Mouse (Mus musculus) bone marrow macrophage, adult 2 months (primary cell): Measurements from ENCODE around the gene Pola2. TPM values are rescaled to one million over a fixed set of nuclear protein-coding genes. Genes with fewer than 3 reads are reported as not detected.

ENCODE experiments used
- H3K27ac ChIP-seq: 2 replicates; pipeline ENCODE4 v1.5.1; 2012; ENCODE audit warnings: low read depth, low read length; ENCODE audit not compliant: insufficient read depth
- H3K4me1 ChIP-seq: 2 replicates; pipeline ENCODE4 v1.6.1; 2012; ENCODE audit warnings: low read length; ENCODE audit not compliant: control insufficient read depth, insufficient read depth
- H3K4me3 ChIP-seq: 2 replicates; pipeline ENCODE4 v1.5.1; 2012; ENCODE audit warnings: mild to moderate bottlenecking, low read length, moderate library complexity; ENCODE audit not compliant: insufficient read depth
- CTCF ChIP-seq: IDR thresholded peaks from 2 replicates; pipeline ENCODE4 v1.5.1; 2012; ENCODE audit warnings: low read depth, mild to moderate bottlenecking, low read length, moderate library complexity
- POLR2A ChIP-seq: IDR thresholded peaks from 2 replicates; pipeline ENCODE4 v1.6.1; 2012; ENCODE audit warnings: mild to moderate bottlenecking, low read depth, low read length, borderline replicate concordance
- polyA plus RNA-seq: library from polyadenylated mRNA; stranded (reverse); fragments of >200 nt; gene quantifications from 2 replicates; pipeline ENCODE4 v1.2.4, GENCODE M21; 2012; ENCODE audit not compliant: missing spikeins, insufficient read depth, insufficient read length

The Pola2 gene
- polyA plus RNA-seq, 1 experiment = 24.7 TPM

DNA sequence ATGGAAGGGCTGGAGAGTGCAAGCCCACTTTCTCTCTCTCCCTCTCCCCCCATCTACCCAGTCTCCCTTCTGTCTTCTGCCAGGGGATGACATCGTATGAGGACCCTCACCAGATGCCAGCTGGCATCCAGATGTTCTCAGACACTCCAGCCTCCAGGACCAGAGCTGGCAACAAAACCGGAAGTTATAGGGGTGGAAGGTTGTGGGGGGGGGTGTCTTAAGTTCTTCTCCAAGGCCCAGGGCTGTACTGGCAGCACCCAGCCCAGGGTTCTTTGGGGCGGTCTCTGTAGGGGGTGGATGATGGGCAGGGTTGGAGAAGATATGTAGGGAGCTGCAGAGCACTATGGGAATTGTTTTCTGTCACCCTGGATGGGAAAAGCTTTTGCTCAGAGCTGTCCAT, 35.5 kb downstream of the Pola2 start:
- Histone ChIP-seq H3K4me1 (peaks cover 43% of the 10 kb centered on the region), H3K27ac (no peak overlapping the region)

DNA sequence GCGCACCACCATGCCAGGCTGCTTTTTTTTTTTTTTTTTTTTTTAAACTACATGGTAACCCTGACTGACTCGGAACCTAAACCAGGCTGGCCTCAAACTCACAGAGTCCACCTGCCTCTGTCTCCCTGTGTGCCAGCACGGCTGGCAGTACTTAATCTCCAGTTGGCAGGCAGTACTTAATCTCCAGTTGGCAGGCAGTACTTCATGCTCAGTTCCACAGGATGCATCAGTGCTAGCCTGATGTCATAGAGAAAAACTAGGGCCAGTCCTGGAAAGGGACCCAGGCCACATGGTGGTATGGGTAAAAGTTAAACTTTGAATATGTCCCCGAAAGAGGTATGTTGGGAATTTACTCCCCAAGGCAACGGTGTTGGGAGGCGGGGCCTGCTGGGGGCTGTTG, 35.9 kb downstream of the Pola2 start:
- H3K27ac ChIP-seq = no peak overlapping the region
- H3K4me1 ChIP-seq = peaks cover 43% of the 10 kb centered on the region
- no peak for TF ChIP-seq POLR2A
- TF ChIP-seq CTCF = no peak
- H3K4me3 ChIP-seq = no peak overlapping the region

More for the DNA sequence above, 35.5 kb downstream of the Pola2 start:
- TF ChIP-seq POLR2A = no peak
- no peak for TF ChIP-seq CTCF
- no peak overlapping the region for H3K4me3 ChIP-seq

DNA sequence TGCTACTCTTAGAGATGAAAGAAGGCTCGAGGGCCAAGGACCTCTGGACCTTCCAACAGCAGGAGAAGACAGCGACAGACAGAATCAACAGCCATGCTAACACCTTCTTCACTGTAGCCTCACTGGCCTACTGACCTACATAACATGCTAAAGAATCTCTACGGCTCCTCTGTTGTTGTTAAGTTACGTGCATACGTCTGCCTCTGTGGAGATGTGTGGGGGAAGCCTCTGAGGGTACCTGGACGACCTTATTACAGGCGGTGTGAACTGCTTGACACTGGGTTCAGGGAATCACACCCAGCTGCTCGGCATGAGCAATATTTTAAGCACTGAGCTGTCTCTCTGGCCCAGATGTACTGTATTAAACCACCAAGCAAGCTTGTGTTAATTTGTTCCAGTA, 36.5 kb downstream of the Pola2 start:
- no peak overlapping the region for H3K27ac ChIP-seq
- H3K4me3 ChIP-seq = no peak overlapping the region
- TF ChIP-seq CTCF (no peak), POLR2A (no peak)
- peaks cover 45% of the 10 kb centered on the region for H3K4me1 ChIP-seq

DNA sequence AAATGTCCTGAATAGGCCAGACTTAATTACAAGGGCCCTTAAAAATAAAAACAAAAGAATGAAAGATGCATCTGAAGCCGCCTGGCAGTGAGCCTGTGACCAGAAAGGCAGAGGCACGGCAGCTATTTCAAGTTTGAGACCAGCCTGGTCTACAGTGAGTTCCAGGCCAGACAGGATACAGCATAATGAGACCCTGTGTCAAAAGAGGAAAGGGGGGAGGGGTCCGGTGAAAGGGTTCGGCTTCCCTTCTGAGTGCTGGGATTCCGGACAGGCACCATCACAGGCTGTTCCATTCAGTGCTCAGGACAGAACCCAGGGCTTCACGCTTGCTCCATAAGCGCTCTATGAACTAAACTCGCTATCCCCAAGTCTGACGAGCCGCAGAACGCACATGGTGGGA, 37.0 kb downstream of the Pola2 start:
- TF ChIP-seq POLR2A = no peak
- TF ChIP-seq CTCF = no peak
- H3K4me3 ChIP-seq = no peak overlapping the region
- H3K4me1 ChIP-seq = peaks cover 46% of the 10 kb centered on the region
- H3K27ac ChIP-seq = no peak overlapping the region

DNA sequence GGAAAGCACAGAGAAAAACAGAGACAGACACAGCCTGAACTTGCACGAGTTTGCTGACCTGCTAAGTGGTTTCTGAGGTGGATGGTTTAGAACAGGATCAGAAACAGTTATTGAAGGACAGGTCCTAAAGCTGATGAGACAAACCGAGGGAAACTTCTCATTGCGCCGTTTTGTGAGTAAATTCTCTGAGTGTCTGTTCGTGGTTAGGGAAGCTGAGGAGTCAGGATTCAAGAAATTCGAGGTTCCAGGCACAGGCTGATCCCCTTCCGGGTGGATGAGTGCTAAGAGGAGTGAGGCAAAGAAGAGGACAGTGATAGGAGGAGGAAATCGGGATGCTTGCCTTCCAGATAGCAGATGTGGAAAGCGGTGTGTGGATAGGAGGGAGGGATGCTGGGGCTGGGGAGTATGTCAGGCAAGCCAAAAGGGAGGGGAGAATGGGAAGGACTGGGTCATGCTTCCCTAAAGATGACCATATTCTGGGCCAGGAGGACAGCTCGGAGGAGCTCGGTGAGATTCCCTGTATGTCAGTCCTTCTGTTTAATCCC, 38.6 kb downstream of the Pola2 start:
- Histone ChIP-seq H3K4me1 (peaks cover 31% of the 10 kb centered on the region), H3K4me3 (peak overlapping the region; percentile 51)
- no peak for TF ChIP-seq CTCF
- TF ChIP-seq POLR2A = no peak

DNA sequence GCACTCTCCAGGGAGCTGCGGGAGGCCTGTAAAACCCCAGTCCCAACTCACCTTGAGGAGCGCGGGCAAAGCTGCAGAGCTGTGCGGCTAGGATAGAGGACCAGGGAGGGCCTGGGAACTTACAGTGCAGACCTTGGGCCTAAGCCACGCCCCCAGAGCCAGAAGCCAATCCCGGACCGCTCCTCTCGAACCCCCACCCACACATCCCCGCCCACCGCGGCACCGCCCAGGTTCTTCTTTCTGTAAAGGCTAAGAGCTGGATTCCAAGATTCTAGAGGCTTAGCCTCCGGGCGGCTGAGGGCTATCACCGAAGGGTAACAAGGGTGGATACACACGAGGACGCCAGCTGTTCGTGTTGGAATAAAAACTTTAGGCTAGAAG, 39.3 kb downstream of the Pola2 start, which contains the start of gene Cdc42ep2:
Cdc42ep2 (minus strand) TSS at position 104 of the 381 bp plus-strand sequence.
- Histone ChIP-seq H3K4me1 (peaks cover 25% of the 10 kb centered on the region), H3K4me3 (peak within 1 kb of the TSS; percentile 82), H3K27ac (peak within 1 kb of the TSS; percentile 47)
- TF ChIP-seq CTCF (no peak), POLR2A (no peak)

More for the DNA sequence above, 38.6 kb downstream of the Pola2 start:
- H3K27ac ChIP-seq = no peak overlapping the region

DNA sequence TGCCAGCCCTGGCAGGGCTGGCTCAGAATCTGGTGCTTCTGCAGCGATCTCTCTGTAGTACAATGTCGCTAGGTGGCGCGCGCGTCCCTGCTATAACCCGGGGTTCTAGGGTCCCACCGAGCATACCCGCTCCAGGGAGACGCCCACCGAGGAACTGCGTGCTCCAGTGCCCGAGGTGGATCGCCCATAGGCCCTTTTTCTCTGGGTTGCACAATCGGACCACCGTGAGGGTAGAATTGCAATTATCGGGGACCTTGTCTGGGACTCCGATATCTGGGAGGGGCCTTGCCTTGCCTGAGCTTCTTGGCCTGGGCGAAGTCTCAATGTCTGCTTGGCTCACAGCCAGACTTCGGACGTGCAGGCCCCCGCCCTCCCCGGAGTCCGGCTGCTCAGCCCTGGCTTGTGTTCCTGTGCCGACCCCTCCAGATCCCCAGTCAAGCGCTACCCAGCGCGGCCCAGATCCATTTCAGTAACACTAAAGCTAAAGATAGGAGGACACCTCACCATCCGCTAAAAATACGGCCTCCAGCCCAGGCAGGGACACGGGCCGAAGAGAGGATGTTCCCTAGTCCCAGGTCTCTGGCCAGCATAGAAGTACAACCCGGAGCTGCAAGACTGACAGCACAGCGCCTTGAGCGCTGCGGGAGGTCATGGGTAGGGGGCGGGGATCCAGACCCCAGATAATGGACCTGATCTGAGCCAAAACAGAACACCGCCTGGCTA, 39.9 kb downstream of the Pola2 start:
- peaks cover 19% of the 10 kb centered on the region for H3K4me1 ChIP-seq
- TF ChIP-seq POLR2A = no peak
- peak; percentile 86 for TF ChIP-seq CTCF
- peak overlapping the region; percentile 82 for H3K4me3 ChIP-seq
- H3K27ac ChIP-seq = peak overlapping the region; percentile 47

DNA sequence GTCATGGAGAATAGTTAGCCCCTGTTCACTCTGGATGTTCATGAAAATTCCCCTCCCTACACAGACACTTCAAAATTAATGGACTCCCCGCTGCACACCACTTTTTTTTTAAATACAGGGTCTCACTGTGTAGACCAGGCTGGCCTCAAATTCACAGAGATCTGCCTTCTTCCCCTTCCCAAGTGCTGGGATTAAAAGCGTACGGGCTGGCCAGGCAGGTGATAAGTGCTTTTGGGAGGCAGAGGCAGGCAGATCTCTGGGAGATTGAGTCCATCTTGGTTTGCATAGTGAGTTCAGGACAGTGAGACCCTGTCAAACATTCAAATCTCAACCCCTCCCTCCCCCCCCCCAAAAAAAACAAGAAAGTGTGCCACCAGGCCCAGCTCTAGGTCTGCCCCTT, 41.0 kb downstream of the Pola2 start:
- Histone ChIP-seq H3K4me1 (peaks cover 7% of the 10 kb centered on the region; the same call in 1 of the 2 replicates), H3K4me3 (no peak overlapping the region), H3K27ac (no peak overlapping the region)
- TF ChIP-seq CTCF (no peak), POLR2A (no peak)

DNA sequence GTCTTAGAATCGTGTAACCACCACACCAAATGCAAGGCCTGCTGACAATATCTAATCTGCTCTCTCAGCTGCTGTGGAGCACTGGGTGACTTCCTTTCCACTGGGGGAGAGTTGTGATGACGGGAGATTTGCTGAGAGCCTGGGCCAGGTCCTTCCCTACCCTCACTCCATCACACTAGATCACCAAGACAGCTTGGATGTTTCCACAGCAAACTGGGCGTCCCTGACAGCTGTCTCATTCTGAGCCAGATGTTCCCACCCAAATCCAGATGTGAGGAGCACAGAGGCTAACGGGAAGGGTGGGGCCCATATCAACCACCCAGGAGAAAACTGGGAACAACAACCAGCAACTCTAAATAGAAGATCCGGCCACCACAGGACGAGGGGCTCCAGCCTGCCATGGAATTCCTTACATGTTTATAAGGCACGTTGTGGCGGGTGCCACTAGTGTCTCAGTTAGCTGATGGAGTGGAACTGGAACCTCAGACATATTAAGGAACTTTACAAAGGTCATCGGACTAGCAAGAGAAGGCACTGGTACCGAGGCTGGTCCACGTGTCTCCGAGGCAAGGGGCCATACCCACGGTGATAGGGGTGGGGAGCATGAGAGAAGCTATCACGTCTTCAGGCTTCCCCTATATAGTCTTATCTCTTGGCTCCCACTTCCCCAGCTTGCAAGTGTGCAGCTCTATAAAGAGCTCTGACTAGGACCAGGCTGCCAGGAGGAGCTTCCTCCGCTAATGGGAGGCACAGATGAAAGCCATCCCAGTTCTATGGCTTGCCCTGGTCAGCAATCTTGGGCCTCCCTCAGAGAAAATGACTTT, 41.7 kb downstream of the Pola2 start:
- no peak for TF ChIP-seq POLR2A
- TF ChIP-seq CTCF = no peak
- Histone ChIP-seq H3K4me3 (no peak overlapping the region), H3K27ac (no peak overlapping the region), H3K4me1 (peaks cover 7% of the 10 kb centered on the region; the same call in 1 of the 2 replicates)
